Mouse (Mus musculus) myocyte (in vitro differentiated cells): Measurements from ENCODE around the gene Slco3a1.

Experiments used
- CEBPB ChIP-seq: IDR thresholded peaks from 2 replicates; pipeline ENCODE4 v1.6.1; 2011; ENCODE audit warnings: mild to moderate bottlenecking, moderate library complexity; ENCODE audit not compliant: poor library complexity, insufficient read depth, severe bottlenecking
- E2F4 ChIP-seq: IDR thresholded peaks from one replicate; pipeline ENCODE4 v1.6.1; 2011; ENCODE audit warnings: mild to moderate bottlenecking, control low read depth, moderate library complexity; ENCODE audit not compliant: insufficient read depth
- MAX ChIP-seq: IDR thresholded peaks from one replicate; pipeline ENCODE4 v1.6.1; 2011; ENCODE audit warnings: low read depth, mild to moderate bottlenecking, control low read depth
- MYOD1 ChIP-seq, 3 experiments: IDR thresholded peaks; one replicate each; pipeline ENCODE4 v1.6.1; 2011; ENCODE audit warnings: control low read depth in 2 of 3, low read depth in 2 of 3, mild to moderate bottlenecking in 2 of 3, moderate library complexity in 1 of 3; ENCODE audit not compliant: insufficient read length in 2 of 3, control insufficient read depth in 1 of 3
- MYOG ChIP-seq, 3 experiments: IDR thresholded peaks; one replicate each; pipeline ENCODE4 v1.6.1; 2011; ENCODE audit warnings: control low read depth in 2 of 3, low read depth in 2 of 3, mild to moderate bottlenecking in 2 of 3; ENCODE audit not compliant: insufficient read length in 2 of 3, control insufficient read depth in 1 of 3, insufficient read depth in 1 of 3
- POLR2A ChIP-seq: IDR thresholded peaks from one replicate; pipeline ENCODE4 v1.6.1; 2011; ENCODE audit warnings: low read depth, mild to moderate bottlenecking, control low read depth, moderate library complexity; ENCODE audit not compliant: insufficient read length
- POLR2AphosphoS2 ChIP-seq: IDR thresholded peaks from one replicate; pipeline ENCODE4 v1.6.1; 2011; ENCODE audit warnings: low read depth, control low read depth; ENCODE audit not compliant: insufficient read length
- REST ChIP-seq: IDR thresholded peaks from one replicate; pipeline ENCODE4 v1.6.1; 2011; ENCODE audit warnings: mild to moderate bottlenecking, control low read depth, moderate library complexity; ENCODE audit not compliant: insufficient read depth, insufficient read length
- TCF12 ChIP-seq: IDR thresholded peaks from one replicate; pipeline ENCODE4 v1.6.1; 2011; ENCODE audit warnings: mild to moderate bottlenecking, control low read depth; ENCODE audit not compliant: poor library complexity, insufficient read depth, severe bottlenecking
- TCF3 ChIP-seq: IDR thresholded peaks from one replicate; pipeline ENCODE4 v1.6.1; 2011; ENCODE audit warnings: low read depth, control low read depth; ENCODE audit not compliant: insufficient read length
- USF1 ChIP-seq: IDR thresholded peaks from one replicate; pipeline ENCODE4 v1.6.1; 2011; ENCODE audit warnings: low read depth, mild to moderate bottlenecking, control low read depth, moderate library complexity

- TF ChIP-seq POLR2A (no peak), TCF3 (no peak), MAX (no peak), POLR2AphosphoS2 (no peak), TCF12 (no peak), REST (no peak), CEBPB (no peak), MYOG (IDR thresholded peaks at IDR 0.05; ENCODE audit: control insufficient read depth in 1 of 3, insufficient read depth in 1 of 3, insufficient read length in 2 of 3, low read depth in 2 of 3) (no peak), MYOD1 (IDR thresholded peaks at IDR 0.05; ENCODE audit: control insufficient read depth in 1 of 3, insufficient read length in 2 of 3, low read depth in 2 of 3) (no peak), USF1 (no peak), E2F4 (no peak)
These were observed 182.9 kb downstream of the Slco3a1 start for GRCm38 (mm10) chr7:74371656-74372055.
